Mouse (Mus musculus): Measurements from ENCODE around the gene Eef2. TPM values are rescaled to one million over a fixed set of nuclear protein-coding genes. Genes with fewer than 3 reads are reported as not detected.

Eef2 gene
- polyA plus RNA-seq (2012; ENCODE audit: low replicate concordance) = 495 and 2,413 TPM in 2 replicates

GRCm38 (mm10) chr10:81176466-81177271 lies at the start of gene Eef2:
Eef2 (plus strand) TSS chr10:81176631.

GRCm38 (mm10) chr10:81134966-81135681 lies 41.3 kb upstream of the Eef2 start, which contains the start of gene Zbtb7a:
Zbtb7a (plus strand) TSS chr10:81135220.

GRCm38 (mm10) chr10:81167200-81168086 lies 9.0 kb upstream of the Eef2 start, which contains the start of gene Pias4:
Pias4 (minus strand) TSS chr10:81167923.

GRCm38 (mm10) chr10:81182336-81183333 lies 6.2 kb downstream of the Eef2 start, which contains the start of gene Dapk3:
Dapk3 (plus strand) TSS chr10:81183005.

GRCm38 (mm10) chr10:81183805-81184204 lies 7.4 kb downstream of the Eef2 start, which contains the start of gene 4930442H23Rik:
4930442H23Rik (minus strand) TSS chr10:81183849.

GRCm38 (mm10) chr10:81201807-81202758 lies 25.7 kb downstream of the Eef2 start, which contains the start of gene Nmrk2:
Nmrk2 (minus strand) TSS chr10:81202051.

GRCm38 (mm10) chr10:81230438-81231332 lies 54.3 kb downstream of the Eef2 start, which contains the start of gene Atcay:
Atcay (minus strand) TSS chr10:81230833.

Other genes with a start within 250 kb of the Eef2 start
- 32.8 and 53.4 TPM in 2 replicates for gene Gadd45b, start 246.6 kb upstream of the Eef2 start, polyA plus RNA-seq (2012; ENCODE audit: low replicate concordance)
- 0.51 and 0.75 TPM in 2 replicates for gene Gng7, start 161.7 kb upstream of the Eef2 start, polyA plus RNA-seq (2012; ENCODE audit: low replicate concordance)
- gene Diras1, start 151.0 kb upstream of the Eef2 start, polyA plus RNA-seq (2012; ENCODE audit: low replicate concordance) = not detected in 2 replicates
- gene Slc39a3, start 139.2 kb upstream of the Eef2 start, polyA plus RNA-seq (2012; ENCODE audit: low replicate concordance) = 20.4 and 23.3 TPM in 2 replicates
- 104 and 170 TPM in 2 replicates for gene Sgta, start 116.5 kb upstream of the Eef2 start, polyA plus RNA-seq (2012; ENCODE audit: low replicate concordance)
- 20.3 and 22.9 TPM in 2 replicates for gene Thop1, start 106.6 kb upstream of the Eef2 start, polyA plus RNA-seq (2012; ENCODE audit: low replicate concordance)
- gene Creb3l3, start 77.8 kb upstream of the Eef2 start, polyA plus RNA-seq (2012; ENCODE audit: low replicate concordance) = 0.24 and 0.30 TPM in 2 replicates
- gene Map2k2, start 70.7 kb upstream of the Eef2 start, polyA plus RNA-seq (2012; ENCODE audit: low replicate concordance) = 241 and 608 TPM in 2 replicates
- 198 and 333 TPM in 2 replicates for gene Zbtb7a, start 41.4 kb upstream of the Eef2 start, polyA plus RNA-seq (2012; ENCODE audit: low replicate concordance)
- 72.6 and 164 TPM in 2 replicates for gene Pias4, start 8.7 kb upstream of the Eef2 start, polyA plus RNA-seq (2012; ENCODE audit: low replicate concordance)
- gene Dapk3, start 6.4 kb downstream of the Eef2 start, polyA plus RNA-seq (2012; ENCODE audit: low replicate concordance) = 53.4 and 152 TPM in 2 replicates
- 0.09 TPM in 1 of 2 replicates, not detected in the other for gene 4930442H23Rik, start 7.2 kb downstream of the Eef2 start, polyA plus RNA-seq (2012; ENCODE audit: low replicate concordance)
- gene Nmrk2, start 25.4 kb downstream of the Eef2 start, polyA plus RNA-seq (2012; ENCODE audit: low replicate concordance) = not detected in 2 replicates
- gene Atcay, start 54.2 kb downstream of the Eef2 start, polyA plus RNA-seq (2012; ENCODE audit: low replicate concordance) = 0.53 and 0.94 TPM in 2 replicates
- gene Zfr2, start 56.5 kb downstream of the Eef2 start, polyA plus RNA-seq (2012; ENCODE audit: low replicate concordance) = 4.0 and 8.6 TPM in 2 replicates
- gene Matk, start 76.3 kb downstream of the Eef2 start, polyA plus RNA-seq (2012; ENCODE audit: low replicate concordance) = 31.4 and 107 TPM in 2 replicates
- gene Mrpl54, start 90.3 kb downstream of the Eef2 start, polyA plus RNA-seq (2012; ENCODE audit: low replicate concordance) = 314 and 329 TPM in 2 replicates
- gene Apba3, start 90.3 kb downstream of the Eef2 start, polyA plus RNA-seq (2012; ENCODE audit: low replicate concordance) = 70.4 and 133 TPM in 2 replicates
- gene Tjp3, start 115.0 kb downstream of the Eef2 start, polyA plus RNA-seq (2012; ENCODE audit: low replicate concordance) = 15.0 and 35.0 TPM in 2 replicates
- gene Pip5k1c, start 116.3 kb downstream of the Eef2 start, polyA plus RNA-seq (2012; ENCODE audit: low replicate concordance) = 245 and 665 TPM in 2 replicates
- gene Cactin, start 144.5 kb downstream of the Eef2 start, polyA plus RNA-seq (2012; ENCODE audit: low replicate concordance) = 60.3 and 77.6 TPM in 2 replicates
- gene Tbxa2r, start 152.1 kb downstream of the Eef2 start, polyA plus RNA-seq (2012; ENCODE audit: low replicate concordance) = 29.6 and 30.6 TPM in 2 replicates
- 3.1 and 6.9 TPM in 2 replicates for gene Gipc3, start 166.6 kb downstream of the Eef2 start, polyA plus RNA-seq (2012; ENCODE audit: low replicate concordance)
- gene Hmg20b, start 173.8 kb downstream of the Eef2 start, polyA plus RNA-seq (2012; ENCODE audit: low replicate concordance) = 184 and 481 TPM in 2 replicates
- 20.8 and 31.1 TPM in 2 replicates for gene Mfsd12, start 180.9 kb downstream of the Eef2 start, polyA plus RNA-seq (2012; ENCODE audit: low replicate concordance)
- gene 4930404N11Rik, start 189.2 kb downstream of the Eef2 start, polyA plus RNA-seq (2012; ENCODE audit: low replicate concordance) = 11.6 and 18.6 TPM in 2 replicates
- 48.1 and 72.7 TPM in 2 replicates for gene Fzr1, start 201.9 kb downstream of the Eef2 start, polyA plus RNA-seq (2012; ENCODE audit: low replicate concordance)
- 76.4 and 107 TPM in 2 replicates for gene Dohh, start 207.8 kb downstream of the Eef2 start, polyA plus RNA-seq (2012; ENCODE audit: low replicate concordance)
- 1.2 and 4.2 TPM in 2 replicates for gene Gm48551, start 207.8 kb downstream of the Eef2 start, polyA plus RNA-seq (2012; ENCODE audit: low replicate concordance)
- gene Gm48552, start 212.4 kb downstream of the Eef2 start, polyA plus RNA-seq (2012; ENCODE audit: low replicate concordance) = 8.9 and 18.4 TPM in 2 replicates
- 3.0 and 3.7 TPM in 2 replicates for gene Smim24, start 216.4 kb downstream of the Eef2 start, polyA plus RNA-seq (2012; ENCODE audit: low replicate concordance)

All from hematopoietic multipotent progenitor cell, adult 10-12 weeks (in vitro differentiated cells).